Mouse (Mus musculus) bone marrow macrophage, adult 2 months (primary cell): ENCODE results near the gene Chrd.

Experiments
- CTCF ChIP-seq: IDR thresholded peaks from 2 replicates; pipeline ENCODE4 v1.5.1; 2012; ENCODE audit warnings: low read depth, mild to moderate bottlenecking, low read length, moderate library complexity
- POLR2A ChIP-seq: IDR thresholded peaks from 2 replicates; pipeline ENCODE4 v1.6.1; 2012; ENCODE audit warnings: mild to moderate bottlenecking, low read depth, low read length, borderline replicate concordance

- TF ChIP-seq CTCF, result no peak
- TF ChIP-seq POLR2A, result no peak
Observed at GRCm38 (mm10) chr16:20706407-20707055, 26.4 kb upstream of the Chrd start.
